Mouse (Mus musculus): Measurements from ENCODE around the gene Bhlhe40.

GRCm38 (mm10) chr6:108700638-108701343 lies 40.4 kb downstream of the Bhlhe40 start:
- no peak for TF ChIP-seq CTCF (IDR thresholded peaks at IDR 0.05; ENCODE audit: control insufficient read depth, insufficient read depth, low read length)
- TF ChIP-seq POLR2A (IDR thresholded peaks at IDR 0.05; ENCODE audit: borderline replicate concordance, control insufficient read depth, low read depth, low read length) = no peak
